Mouse (Mus musculus): ENCODE results near the gene Exoc8.

DNA sequence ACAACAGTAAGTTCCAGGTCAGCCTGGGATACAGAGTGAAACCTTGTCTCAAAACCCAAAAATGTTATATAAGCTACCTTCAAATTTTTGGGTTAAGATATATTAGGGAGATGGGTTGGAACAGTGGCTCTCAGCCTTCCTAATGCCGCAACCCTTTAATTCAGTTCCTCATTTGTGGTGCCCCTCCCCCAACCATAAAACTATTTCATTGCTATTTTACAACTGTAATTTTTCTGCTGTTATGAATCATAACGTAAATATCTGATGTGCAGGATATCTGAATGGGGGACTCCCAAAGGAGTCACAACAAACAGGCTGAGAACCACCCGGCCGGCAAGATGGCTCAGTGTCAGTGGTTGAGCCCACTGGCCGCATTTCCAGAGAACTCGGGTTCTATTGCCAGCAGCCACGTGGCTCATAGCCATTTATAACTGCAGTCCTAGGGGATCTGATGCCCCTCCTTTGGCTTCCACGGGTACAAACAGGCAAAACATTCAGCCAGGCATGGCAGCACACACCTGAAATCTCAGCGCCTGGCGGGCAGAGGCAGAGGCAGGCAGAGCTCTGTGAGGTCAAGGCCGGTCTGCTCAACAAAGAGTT lies 25.1 kb upstream of the Exoc8 start:
- TF ChIP-seq ZC3H11A (IDR thresholded peaks at IDR 0.05; ENCODE audit: borderline replicate concordance, low read depth, low read length) (no peak), HCFC1 (IDR thresholded peaks at IDR 0.05; ENCODE audit: borderline replicate concordance, insufficient read depth, low read length) (no peak), CHD2 (IDR thresholded peaks at IDR 0.05; ENCODE audit: low read depth, low read length) (no peak), MAFK (IDR thresholded peaks at IDR 0.05; ENCODE audit: insufficient read depth, low read depth, low read length) (no peak), ZNF384 (IDR thresholded peaks at IDR 0.05; ENCODE audit: low read depth, low read length) (no peak)
